Mouse (Mus musculus) spleen, adult 2 months (tissue): Measurements from ENCODE around the gene Abcc4. TPM values are rescaled to one million over a fixed set of nuclear protein-coding genes. Genes with fewer than 3 reads are reported as not detected.

Experiments used
- DNase-seq, 2 experiments: peaks; one replicate each; pipeline versions ENCODE4 v3.0.0 to v3.0.0-alpha.2; 2012 to 2021; ENCODE audit warnings: low spot score in 2 of 2, low read depth in 1 of 2
- H3K27ac ChIP-seq: fragments of 200-500 bp; 2 replicates; pipeline ENCODE4 v1.5.1; 2012; ENCODE audit warnings: low read length, inconsistent platforms; ENCODE audit not compliant: insufficient read depth
- H3K27me3 ChIP-seq: fragments of 200-500 bp; 2 replicates; pipeline ENCODE4 v1.6.1; 2012; ENCODE audit warnings: mild to moderate bottlenecking, moderate library complexity, low read length, inconsistent platforms; ENCODE audit not compliant: control insufficient read depth, insufficient read depth
- H3K36me3 ChIP-seq: fragments of 200-500 bp; 2 replicates; pipeline ENCODE4 v1.6.1; 2012; ENCODE audit warnings: mild to moderate bottlenecking, low read length, inconsistent platforms; ENCODE audit not compliant: control insufficient read depth, insufficient read depth
- H3K4me1 ChIP-seq: fragments of 200-500 bp; 2 replicates; pipeline ENCODE4 v1.6.1; 2011; ENCODE audit warnings: inconsistent platforms; ENCODE audit not compliant: control insufficient read depth, insufficient read depth, insufficient read length
- H3K4me3 ChIP-seq: fragments of 200-500 bp; 2 replicates; pipeline ENCODE4 v1.5.1; 2011; ENCODE audit warnings: mild to moderate bottlenecking, inconsistent platforms; ENCODE audit not compliant: insufficient read depth, insufficient read length; ENCODE audit errors: extremely low read depth
- CTCF ChIP-seq: fragments of 200-500 bp; IDR thresholded peaks from 2 replicates; pipeline ENCODE4 v1.5.1; 2011; ENCODE audit warnings: mild to moderate bottlenecking, inconsistent platforms; ENCODE audit not compliant: insufficient read depth, insufficient read length, insufficient replicate concordance; ENCODE audit errors: extremely low read depth
- POLR2A ChIP-seq: fragments of 200-500 bp; IDR thresholded peaks from 2 replicates; pipeline ENCODE4 v1.6.1; 2011; ENCODE audit warnings: low read depth, low read length, inconsistent platforms
- WGBS: fragments of 180-500 bp; shearing (Covaris S2); methylation state at CpG from one replicate; pipeline ENCODE4 v1.1.7; 2018; 5-methylcytosine and 5-hydroxymethylcytosine counted together
- polyA plus RNA-seq: library from polyadenylated mRNA; depleted of rRNA; stranded (reverse); fragments of >200 nt; gene quantifications from 2 replicates; pipeline ENCODE4 v1.2.3, GENCODE M21; 2012

Abcc4 gene
- polyA plus RNA-seq, 1 experiment: 2.9 TPM

GRCm38 (mm10) chr14:118465331-118465730 lies 240.7 kb downstream of the Abcc4 start:
- H3K27ac ChIP-seq: no peak overlapping the region
- no peaks in the 10 kb centered on the region for H3K4me1 ChIP-seq
- WGBS: 34% methylated on average over 2 of the region's 2 CpGs
- TF ChIP-seq CTCF (no peak), POLR2A (no peak)
- no peak for DNase-seq
- no peaks in the 10 kb centered on the region; the same call in 1 of the 2 replicates for H3K27me3 ChIP-seq
- no peaks in the 10 kb centered on the region for H3K36me3 ChIP-seq
- H3K4me3 ChIP-seq: no peak overlapping the region

DNA sequence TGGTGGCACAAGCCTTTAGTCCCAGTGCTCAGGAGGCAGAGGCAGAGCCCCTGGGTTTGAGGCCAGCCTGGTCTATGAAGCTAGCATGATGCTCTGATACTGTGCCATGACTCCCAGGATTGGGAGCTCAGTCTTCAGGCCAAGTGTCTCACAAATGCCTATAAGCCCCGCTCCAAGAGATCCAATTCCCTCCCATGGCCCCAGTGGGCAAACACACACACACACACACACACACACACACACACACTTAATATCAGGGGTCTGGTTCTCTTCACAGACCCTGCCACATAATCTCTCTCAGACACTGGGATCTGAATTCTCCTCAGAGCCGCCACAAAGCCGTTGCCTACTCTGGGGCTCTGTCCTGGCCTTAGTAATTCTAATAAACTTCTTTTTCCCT lies 241.6 kb downstream of the Abcc4 start:
- TF ChIP-seq CTCF (no peak), POLR2A (no peak)
- WGBS: 91% methylated on average over 3 of the region's 3 CpGs
- Histone ChIP-seq H3K4me1 (no peaks in the 10 kb centered on the region), H3K27ac (no peak overlapping the region), H3K27me3 (no peaks in the 10 kb centered on the region), H3K36me3 (no peaks in the 10 kb centered on the region), H3K4me3 (no peak overlapping the region)
- no peak for DNase-seq

GRCm38 (mm10) chr14:118452572-118452971 lies 253.4 kb downstream of the Abcc4 start:
- no peaks in the 10 kb centered on the region for H3K36me3 ChIP-seq
- no peak for TF ChIP-seq CTCF
- no peak for TF ChIP-seq POLR2A
- DNase-seq: no peak
- H3K27me3 ChIP-seq: no peaks in the 10 kb centered on the region
- H3K4me1 ChIP-seq: no peaks in the 10 kb centered on the region
- H3K4me3 ChIP-seq: no peak overlapping the region
- WGBS: 21% methylated on average over 4 of the region's 4 CpGs
- H3K27ac ChIP-seq: no peak overlapping the region

DNA sequence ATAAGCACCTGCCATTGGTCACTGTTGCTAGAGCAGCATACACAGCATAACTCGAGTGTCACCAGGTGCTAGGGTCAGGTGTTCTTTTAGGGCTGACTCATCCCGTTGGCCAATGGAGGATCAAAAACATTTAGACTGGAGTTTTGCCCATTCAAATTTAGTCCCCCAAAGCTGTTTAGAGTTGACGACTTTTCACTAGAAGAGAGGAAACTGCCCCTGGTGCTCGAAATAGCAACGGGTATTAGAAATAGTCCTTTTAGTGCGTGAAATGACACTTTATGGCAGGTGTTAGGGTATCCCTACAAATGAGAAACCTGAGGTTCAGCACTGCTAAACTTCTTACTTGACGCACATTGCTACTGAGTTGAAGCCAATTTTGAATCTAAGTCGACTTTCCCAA lies 265.9 kb downstream of the Abcc4 start:
- no peak overlapping the region for H3K27ac ChIP-seq
- no peak overlapping the region for H3K4me3 ChIP-seq
- H3K27me3 ChIP-seq: peaks cover 10% of the 10 kb centered on the region
- H3K4me1 ChIP-seq: peaks cover 3% of the 10 kb centered on the region; the same call in 1 of the 2 replicates
- no peaks in the 10 kb centered on the region for H3K36me3 ChIP-seq
- WGBS: 63% methylated on average over 8 of the region's 8 CpGs
- TF ChIP-seq POLR2A: no peak
- TF ChIP-seq CTCF: no peak
- DNase-seq: no peak

DNA sequence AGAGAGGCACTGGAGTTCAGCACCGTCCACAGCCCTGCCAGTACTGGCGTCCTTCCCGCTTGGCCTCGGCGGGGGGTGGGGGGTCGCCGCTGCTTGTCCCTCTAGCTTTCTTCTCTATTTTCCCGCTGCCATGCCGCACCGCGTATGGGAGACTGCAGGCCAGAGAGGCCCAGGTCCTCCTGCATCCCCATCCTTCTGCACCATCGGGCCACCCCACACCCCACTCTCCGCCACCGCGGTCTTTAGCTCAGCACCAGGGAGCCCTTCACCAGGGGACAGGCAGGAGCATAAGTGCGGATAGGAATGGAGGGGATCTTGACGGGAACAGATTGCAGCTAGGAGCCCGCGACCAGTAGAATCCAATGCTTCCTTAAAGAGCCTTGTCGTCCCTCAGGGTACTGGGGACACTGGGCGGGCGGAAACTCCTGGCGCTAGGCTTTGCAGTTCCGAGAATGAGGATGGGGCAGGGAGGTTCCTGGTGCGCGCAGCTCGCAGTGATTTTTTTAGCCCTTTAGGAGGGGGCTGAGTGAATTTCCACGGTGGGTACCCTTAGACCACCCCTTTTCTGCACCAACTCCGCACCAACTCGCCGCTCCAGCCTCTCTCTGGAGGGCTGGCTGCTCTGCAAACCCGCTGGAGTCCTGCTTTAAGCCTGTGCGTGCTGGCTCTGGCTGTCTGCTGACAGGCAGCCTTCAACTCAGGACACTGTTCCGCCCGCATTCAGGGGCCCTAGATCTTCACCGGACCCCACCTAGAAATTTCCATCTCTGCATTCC lies 268.7 kb downstream of the Abcc4 start:
- H3K4me3 ChIP-seq: no peak overlapping the region

GRCm38 (mm10) chr14:118436791-118437155 lies 269.2 kb downstream of the Abcc4 start:
- H3K27ac ChIP-seq: no peak overlapping the region
- no peak overlapping the region for H3K4me3 ChIP-seq
- H3K36me3 ChIP-seq: no peaks in the 10 kb centered on the region
- H3K27me3 ChIP-seq: peaks cover 11% of the 10 kb centered on the region
- peaks cover 3% of the 10 kb centered on the region; the same call in 1 of the 2 replicates for H3K4me1 ChIP-seq
- TF ChIP-seq POLR2A: no peak
- no peak for TF ChIP-seq CTCF
- WGBS: under 1% methylated on average over 31 of the region's 31 CpGs
- DNase-seq: no peak

More for the DNA sequence above, 268.7 kb downstream of the Abcc4 start:
- TF ChIP-seq CTCF (no peak), POLR2A (no peak)
- DNase-seq: no peak
- Histone ChIP-seq H3K36me3 (no peaks in the 10 kb centered on the region), H3K4me1 (peaks cover 3% of the 10 kb centered on the region; the same call in 1 of the 2 replicates), H3K27me3 (peaks cover 11% of the 10 kb centered on the region), H3K27ac (no peak overlapping the region)
- WGBS: 6% methylated on average over 36 of the region's 36 CpGs
